Mouse (Mus musculus): ENCODE data around the gene Serpina12. TPM values are rescaled to one million over a fixed set of nuclear protein-coding genes. Genes with fewer than 3 reads are reported as not detected.

The Serpina12 gene
- total and polyA plus RNA-seq, 3 experiments, result 0.04 TPM; not detected in 2

DNA sequence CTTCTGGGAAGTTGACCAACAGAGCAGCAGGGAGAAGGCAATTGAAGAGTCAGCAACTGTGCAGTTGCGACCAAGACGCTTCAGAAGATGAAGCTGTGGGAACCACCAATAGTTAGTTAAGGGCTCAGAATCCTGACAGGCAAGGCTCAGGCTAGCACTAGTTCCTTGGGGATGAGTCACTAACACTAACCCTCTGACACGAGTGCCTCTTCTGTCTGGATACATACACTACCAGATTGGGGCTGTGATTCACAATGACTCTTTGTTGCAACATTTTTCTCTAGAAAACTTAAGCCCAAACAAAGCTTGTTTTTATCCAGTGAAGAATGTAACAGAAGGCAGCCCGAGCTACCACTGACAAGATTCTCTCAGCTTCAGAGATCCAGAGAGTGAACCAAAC lies 20.8 kb upstream of the Serpina12 start:
- H3K4me3 ChIP-seq (ENCODE audit: control insufficient read depth in 1 of 2, insufficient read depth in 1 of 2, low read depth in 2 of 2, low read length in 2 of 2), result no peak overlapping the region
- no peaks in the 10 kb centered on the region for H3K79me2 ChIP-seq (ENCODE audit: control insufficient read depth, insufficient read depth, low read length, poor library complexity)
- H3K9me3 ChIP-seq (replicated peaks; ENCODE audit: insufficient read depth, low read length), result no peaks in the 10 kb centered on the region
- no peak overlapping the region for H3K27ac ChIP-seq (ENCODE audit: control insufficient read depth, low read depth, low read length)
- TF ChIP-seq MEF2A (IDR thresholded peaks at IDR 0.05; ENCODE audit: extremely low read depth, insufficient replicate concordance, low read depth, low read length, poor library complexity, severe bottlenecking) (no peak), GABPA (IDR thresholded peaks at IDR 0.05; ENCODE audit: low read depth, low read length) (no peak), ZNF384 (IDR thresholded peaks at IDR 0.05; ENCODE audit: low read depth, low read length) (no peak), BHLHE40 (IDR thresholded peaks at IDR 0.05; ENCODE audit: borderline replicate concordance, low read depth, low read length) (no peak), EP300 (IDR thresholded peaks at IDR 0.05; ENCODE audit: low read depth in 1 of 2, low read length in 2 of 2) (no peak), CTCF (IDR thresholded peaks at IDR 0.05 in 2 of 3, conservative IDR thresholded peaks at IDR 0.05 in 1 of 3; ENCODE audit: control insufficient read depth in 1 of 3, insufficient read depth in 1 of 3, low read depth in 2 of 3, low read length in 3 of 3, poor library complexity in 1 of 3, severe bottlenecking in 1 of 3) (no peak), KAT2A (conservative IDR thresholded peaks at IDR 0.05; ENCODE audit: low read depth, low read length) (no peak), JUND (IDR thresholded peaks at IDR 0.05; ENCODE audit: low read depth, low read length) (no peak), POLR2AphosphoS2 (IDR thresholded peaks at IDR 0.05; ENCODE audit: low read length) (no peak), USF2 (IDR thresholded peaks at IDR 0.05; ENCODE audit: borderline replicate concordance in 1 of 2, insufficient read depth in 1 of 2, low read depth in 1 of 2, low read length in 2 of 2) (no peak), TCF12 (IDR thresholded peaks at IDR 0.05; ENCODE audit: low read depth, low read length) (no peak), ZMIZ1 (IDR thresholded peaks at IDR 0.05; ENCODE audit: low read depth, low read length) (no peak), SIN3A (IDR thresholded peaks at IDR 0.05; ENCODE audit: low read length) (no peak), MYB (IDR thresholded peaks at IDR 0.05; ENCODE audit: low read depth, low read length) (no peak), CHD1 (IDR thresholded peaks at IDR 0.05; ENCODE audit: low read depth, low read length) (no peak)
- no peak overlapping the region for H3K9ac ChIP-seq (ENCODE audit: control insufficient read depth, low read depth, low read length, poor library complexity, severe bottlenecking)
- no peaks in the 10 kb centered on the region for H3K4me1 ChIP-seq (ENCODE audit: control insufficient read depth in 1 of 2, insufficient read depth in 2 of 2, low read length in 2 of 2)
- no peaks in the 10 kb centered on the region for H3K27me3 ChIP-seq (ENCODE audit: control insufficient read depth in 1 of 2, insufficient read depth in 2 of 2, low read length in 2 of 2)
- DNase-seq (ENCODE audit: low read depth, low spot score), result no peak
- H3K36me3 ChIP-seq (ENCODE audit: control insufficient read depth in 1 of 2, insufficient read depth in 2 of 2, low read length in 2 of 2), result no peaks in the 10 kb centered on the region

DNA sequence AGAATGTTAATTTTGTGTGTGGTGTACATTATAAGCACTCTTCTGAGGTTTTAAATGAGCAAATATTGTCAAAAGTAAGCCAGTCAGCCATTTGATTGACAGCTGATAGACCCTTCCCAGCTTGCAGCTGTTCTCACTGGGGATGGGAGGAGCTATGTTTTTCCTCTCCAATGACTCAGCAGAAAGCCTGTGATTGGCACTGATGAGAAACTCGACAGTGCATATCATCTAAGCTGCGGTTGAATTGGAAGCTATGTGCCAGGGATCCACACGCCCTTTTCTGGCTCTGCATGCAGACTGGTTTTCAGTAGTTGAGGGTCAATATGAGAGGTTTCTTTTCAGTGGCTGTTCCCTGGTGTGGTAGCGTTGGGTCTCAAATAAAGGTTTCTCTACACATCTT lies 20.3 kb upstream of the Serpina12 start:
- H3K27ac ChIP-seq (ENCODE audit: control insufficient read depth, low read depth, low read length), result no peak overlapping the region
- H3K36me3 ChIP-seq (ENCODE audit: control insufficient read depth in 1 of 2, insufficient read depth in 2 of 2, low read length in 2 of 2), result no peaks in the 10 kb centered on the region
- no peak overlapping the region for H3K9ac ChIP-seq (ENCODE audit: control insufficient read depth, low read depth, low read length, poor library complexity, severe bottlenecking)
- no peaks in the 10 kb centered on the region for H3K4me1 ChIP-seq (ENCODE audit: control insufficient read depth in 1 of 2, insufficient read depth in 2 of 2, low read length in 2 of 2)
- no peaks in the 10 kb centered on the region for H3K27me3 ChIP-seq (ENCODE audit: control insufficient read depth in 1 of 2, insufficient read depth in 2 of 2, low read length in 2 of 2)
- no peaks in the 10 kb centered on the region for H3K9me3 ChIP-seq (replicated peaks; ENCODE audit: insufficient read depth, low read length)
- no peak overlapping the region for H3K4me3 ChIP-seq (ENCODE audit: control insufficient read depth in 1 of 2, insufficient read depth in 1 of 2, low read depth in 2 of 2, low read length in 2 of 2)
- H3K79me2 ChIP-seq (ENCODE audit: control insufficient read depth, insufficient read depth, low read length, poor library complexity), result no peaks in the 10 kb centered on the region
- TF ChIP-seq NELFE (IDR thresholded peaks at IDR 0.05; ENCODE audit: low read depth, low read length), result no peak
- TF ChIP-seq GABPA (IDR thresholded peaks at IDR 0.05; ENCODE audit: low read depth, low read length), result no peak
- TF ChIP-seq TBP (IDR thresholded peaks at IDR 0.05; ENCODE audit: low read depth, low read length), result no peak
- no peak for TF ChIP-seq USF2 (IDR thresholded peaks at IDR 0.05; ENCODE audit: borderline replicate concordance in 1 of 2, insufficient read depth in 1 of 2, low read depth in 1 of 2, low read length in 2 of 2)
- no peak for TF ChIP-seq ZMIZ1 (IDR thresholded peaks at IDR 0.05; ENCODE audit: low read depth, low read length)
- TF ChIP-seq SIN3A (IDR thresholded peaks at IDR 0.05; ENCODE audit: low read length), result no peak
- no peak for TF ChIP-seq E2F4 (IDR thresholded peaks at IDR 0.05; ENCODE audit: borderline replicate concordance, low read depth, low read length)
- no peak for TF ChIP-seq CTCF (IDR thresholded peaks at IDR 0.05 in 2 of 3, conservative IDR thresholded peaks at IDR 0.05 in 1 of 3; ENCODE audit: control insufficient read depth in 1 of 3, insufficient read depth in 1 of 3, low read depth in 2 of 3, low read length in 3 of 3, poor library complexity in 1 of 3, severe bottlenecking in 1 of 3)
- no peak for TF ChIP-seq MYB (IDR thresholded peaks at IDR 0.05; ENCODE audit: low read depth, low read length)
- TF ChIP-seq USF1 (IDR thresholded peaks at IDR 0.05; ENCODE audit: low read depth, low read length), result no peak
- no peak for TF ChIP-seq UBTF (IDR thresholded peaks at IDR 0.05; ENCODE audit: borderline replicate concordance, insufficient read depth, low read depth, low read length)
- TF ChIP-seq ZC3H11A (IDR thresholded peaks at IDR 0.05; ENCODE audit: low read depth, low read length), result no peak
- no peak for TF ChIP-seq HCFC1 (IDR thresholded peaks at IDR 0.05; ENCODE audit: low read depth, low read length)
- peak; percentile 25 for DNase-seq (ENCODE audit: low read depth, low spot score)
